ENCODE assay signal across 18 mouse cellular contexts in genomic region chr1:131947997-131948525, GRCm38 (mm10). TPM values are rescaled to one million over a fixed set of nuclear protein-coding genes. Genes with fewer than 3 reads are reported as not detected.
DNase-seq lines count a peak whose midpoint lies in the region; ATAC-seq and TF ChIP-seq lines count a peak whose summit lies in the region.
"Had no signal": no experiment of that assay in that cellular context is flagged by ENCODE, and none has a peak within 500 bp of the region (broad histone marks: within the 10 kb centered on the region; RNA-seq: fewer than 3 reads in every experiment).

No protein-coding gene starts in this region.

- H3K4me1 ChIP-seq in hindbrain, embryonic 11.5 days (replicated peaks; ENCODE audit: control insufficient read depth, insufficient read depth, low read length): no peaks in the 10 kb centered on the region
- no peaks in the 10 kb centered on the region; the same call in none of the 2 replicates for H3K4me1 ChIP-seq in hindbrain, embryonic 13.5 days (replicated peaks)
- no peaks in the 10 kb centered on the region for H3K4me1 ChIP-seq in lung, embryonic 16.5 days (replicated peaks; ENCODE audit: control insufficient read depth, insufficient read depth, low read length)
- H3K4me1 ChIP-seq in embryonic facial prominence, embryonic 14.5 days (ENCODE audit: control insufficient read depth, insufficient read depth, low read length): 0 out of 2 replicates have a peak, but pooled peaks cover 4% of the 10 kb centered on the region

- WGBS in hindbrain, embryonic 11.5 days: 17% methylated on average over 1 of the region's 1 CpGs
- 25% methylated on average over 1 of the region's 1 CpGs for WGBS in hindbrain, embryonic 13.5 days
- WGBS in lung, embryonic 16.5 days: 19% methylated on average over 1 of the region's 1 CpGs
- WGBS in embryonic facial prominence, embryonic 14.5 days: 7% methylated on average over 1 of the region's 1 CpGs

- no peaks in the 10 kb centered on the region for H3K27me3 ChIP-seq in hindbrain, embryonic 11.5 days (ENCODE audit: control insufficient read depth, insufficient read depth, low read length)
- H3K27me3 ChIP-seq in hindbrain, embryonic 13.5 days: no peaks in the 10 kb centered on the region
- H3K27me3 ChIP-seq in lung, embryonic 16.5 days (ENCODE audit: control insufficient read depth, insufficient read depth, low read depth, low read length): no peaks in the 10 kb centered on the region
- H3K27me3 ChIP-seq in embryonic facial prominence, embryonic 14.5 days (replicated peaks; ENCODE audit: control insufficient read depth, insufficient read depth, low read length): no peaks in the 10 kb centered on the region
- H3K27me3 ChIP-seq: limb, embryonic 15.5 days; stomach, embryonic 15.5 days had no signal

- ATAC-seq in hindbrain, embryonic 11.5 days (ENCODE audit: low FRiP score): no peak
- ATAC-seq in hindbrain, embryonic 13.5 days (ENCODE audit: low FRiP score): no peak
- peak; percentile 36; the same call in 1 of the 2 replicates for ATAC-seq in lung, embryonic 16.5 days (ENCODE audit: low read depth)
- ATAC-seq in embryonic facial prominence, embryonic 14.5 days (ENCODE audit: low read depth): peak; percentile 35; the same call in 1 of the 2 replicates
- ATAC-seq: forebrain, embryonic 16.5 days had no signal

- H3K27ac ChIP-seq in hindbrain, embryonic 11.5 days (ENCODE audit: low read depth, low read length): peak overlapping the region; percentile 14; the same call in 1 of the 2 replicates
- no peak overlapping the region for H3K27ac ChIP-seq in hindbrain, embryonic 13.5 days
- no peak overlapping the region for H3K27ac ChIP-seq in lung, embryonic 16.5 days (ENCODE audit: low read length)
- H3K27ac ChIP-seq in embryonic facial prominence, embryonic 14.5 days (replicated peaks; ENCODE audit: low read depth, low read length): no peak overlapping the region
- H3K27ac ChIP-seq: hindbrain, embryonic 14.5 days; limb, embryonic 15.5 days; stomach, embryonic 15.5 days had no signal

- peak; percentile 2; the same call in 1 of the 2 replicates for TF ChIP-seq CTCF in brain, embryonic 14.5 days (IDR thresholded peaks at IDR 0.05; ENCODE audit: borderline replicate concordance, extremely low read depth, insufficient read depth, insufficient read length)

- H3K4me2 ChIP-seq in hindbrain, embryonic 11.5 days (replicated peaks; ENCODE audit: low read depth, low read length): no peak overlapping the region
- H3K4me2 ChIP-seq in hindbrain, embryonic 13.5 days: no peak overlapping the region
- H3K4me2 ChIP-seq in lung, embryonic 16.5 days (ENCODE audit: low read depth, low read length): no peak overlapping the region
- no peak overlapping the region for H3K4me2 ChIP-seq in embryonic facial prominence, embryonic 14.5 days (ENCODE audit: low read depth, low read length)
- H3K4me2 ChIP-seq: hindbrain, embryonic 14.5 days; limb, embryonic 15.5 days; stomach, embryonic 15.5 days had no signal

- H3K36me3 ChIP-seq in hindbrain, embryonic 11.5 days (ENCODE audit: control insufficient read depth, insufficient read depth, low read length): no peaks in the 10 kb centered on the region
- H3K36me3 ChIP-seq in hindbrain, embryonic 13.5 days: no peaks in the 10 kb centered on the region
- no peaks in the 10 kb centered on the region for H3K36me3 ChIP-seq in lung, embryonic 16.5 days (ENCODE audit: control insufficient read depth, insufficient read depth, low read length)
- no peaks in the 10 kb centered on the region for H3K36me3 ChIP-seq in embryonic facial prominence, embryonic 14.5 days (ENCODE audit: control insufficient read depth, insufficient read depth, low read length)
- H3K36me3 ChIP-seq: G1E; limb, embryonic 15.5 days; stomach, embryonic 15.5 days had no signal

- TF ChIP-seq POLR2A in brain, embryonic 14.5 days (IDR thresholded peaks at IDR 0.05; ENCODE audit: borderline replicate concordance, extremely low read depth, insufficient read depth, insufficient read length, poor library complexity, severe bottlenecking): no peak

- H3K9me3 ChIP-seq in hindbrain, embryonic 11.5 days (ENCODE audit: control insufficient read depth, low read length): no peaks in the 10 kb centered on the region
- no peaks in the 10 kb centered on the region for H3K9me3 ChIP-seq in hindbrain, embryonic 13.5 days
- H3K9me3 ChIP-seq in lung, embryonic 16.5 days (ENCODE audit: control insufficient read depth, low read length): no peaks in the 10 kb centered on the region
- no peaks in the 10 kb centered on the region for H3K9me3 ChIP-seq in embryonic facial prominence, embryonic 14.5 days (ENCODE audit: control insufficient read depth, low read length)
- H3K9me3 ChIP-seq: G1E; limb, embryonic 15.5 days; stomach, embryonic 15.5 days had no signal

- no peak overlapping the region for H3K9ac ChIP-seq in hindbrain, embryonic 11.5 days (ENCODE audit: low read depth, low read length)
- no peak overlapping the region; the same call in 1 of the 2 replicates for H3K9ac ChIP-seq in hindbrain, embryonic 13.5 days
- no peak overlapping the region for H3K9ac ChIP-seq in lung, embryonic 16.5 days (ENCODE audit: low read length)
- no peak overlapping the region for H3K9ac ChIP-seq in embryonic facial prominence, embryonic 14.5 days (ENCODE audit: low read depth, low read length)
- H3K9ac ChIP-seq: hindbrain, embryonic 14.5 days; limb, embryonic 15.5 days; stomach, embryonic 15.5 days had no signal

- no peak overlapping the region for H3K4me3 ChIP-seq in hindbrain, embryonic 11.5 days (ENCODE audit: low read depth, low read length)
- H3K4me3 ChIP-seq in hindbrain, embryonic 13.5 days: no peak overlapping the region
- no peak overlapping the region for H3K4me3 ChIP-seq in lung, embryonic 16.5 days (ENCODE audit: low read length)
- H3K4me3 ChIP-seq in embryonic facial prominence, embryonic 14.5 days (ENCODE audit: low read depth, low read length): no peak overlapping the region
- H3K4me3 ChIP-seq: limb, embryonic 15.5 days; stomach, embryonic 15.5 days had no signal

- DNase-seq in hindbrain, embryonic 11.5 days (ENCODE audit: low spot score): no peak
- no peak for DNase-seq in lung, postnatal 14 days
- no peak for DNase-seq in brain, embryonic 14.5 days (ENCODE audit: low read depth)
- DNase-seq in embryonic facial prominence, embryonic 14.5 days (ENCODE audit: low spot score): no peak
- DNase-seq in retina, embryonic 14.5 days (ENCODE audit: low spot score): no peak
- DNase-seq in right cerebral cortex, postnatal 10 days (ENCODE audit: low spot score in 2 of 2): no peak
- DNase-seq: cerebellum, adult 11 months; kidney, postnatal 10 days; layer of hippocampus, adult 9-11 months; lung, postnatal 10 days; spleen, adult 18-20 months had no signal

RNA-seq across cellular contexts. Expression of gene Slc45a3, which starts 14.7 kb away (rescaled TPM):
- polyA plus RNA-seq in hindbrain, embryonic 11.5 days (2014; fragmentation: Nextera tagmentation; extraction: Ambion mirVana): 7.5 and 8.4 TPM in 2 replicates
- polyA plus RNA-seq in hindbrain, embryonic 13.5 days (2015; fragmentation: Nextera tagmentation; extraction: Ambion mirVana): 1.8 and 4.3 TPM in 2 replicates
- 4.2 TPM in 2 replicates for polyA plus RNA-seq in lung, embryonic 16.5 days (2015; fragmentation: Nextera tagmentation; extraction: Ambion mirVana)
- 4.1 and 5.7 TPM in 2 replicates for polyA plus RNA-seq in brain, embryonic 14.5 days (2012; rRNA removed)
- polyA plus RNA-seq in embryonic facial prominence, embryonic 14.5 days (2014; fragmentation: Nextera tagmentation; extraction: Ambion mirVana): 8.5 and 11.0 TPM in 2 replicates

RNA-seq across cellular contexts. Expression of gene Nucks1, which starts 37.7 kb away (rescaled TPM):
- 53.3 and 66.1 TPM in 2 replicates for polyA plus RNA-seq in hindbrain, embryonic 11.5 days (2014; fragmentation: Nextera tagmentation; extraction: Ambion mirVana)
- 58.4 and 61.6 TPM in 2 replicates for polyA plus RNA-seq in hindbrain, embryonic 13.5 days (2015; fragmentation: Nextera tagmentation; extraction: Ambion mirVana)
- 70.5 and 82.9 TPM in 2 replicates for polyA plus RNA-seq in lung, embryonic 16.5 days (2015; fragmentation: Nextera tagmentation; extraction: Ambion mirVana)
- polyA plus RNA-seq in brain, embryonic 14.5 days (2012; rRNA removed): 41.6 and 58.8 TPM in 2 replicates
- 45.1 and 48.9 TPM in 2 replicates for polyA plus RNA-seq in embryonic facial prominence, embryonic 14.5 days (2014; fragmentation: Nextera tagmentation; extraction: Ambion mirVana)

RNA-seq across cellular contexts. Expression of gene Elk4, which starts 59.3 kb away (rescaled TPM):
- polyA plus RNA-seq in hindbrain, embryonic 11.5 days (2014; fragmentation: Nextera tagmentation; extraction: Ambion mirVana): 21.1 and 22.6 TPM in 2 replicates
- polyA plus RNA-seq in hindbrain, embryonic 13.5 days (2015; fragmentation: Nextera tagmentation; extraction: Ambion mirVana): 10.6 and 11.0 TPM in 2 replicates
- polyA plus RNA-seq in lung, embryonic 16.5 days (2015; fragmentation: Nextera tagmentation; extraction: Ambion mirVana): 22.5 and 26.3 TPM in 2 replicates
- 12.7 and 16.6 TPM in 2 replicates for polyA plus RNA-seq in brain, embryonic 14.5 days (2012; rRNA removed)
- 27.6 and 39.0 TPM in 2 replicates for polyA plus RNA-seq in embryonic facial prominence, embryonic 14.5 days (2014; fragmentation: Nextera tagmentation; extraction: Ambion mirVana)

Comparison
In these comparisons a context has a peak if more than half of its experiments do, and no peak if none do; other contexts are left out.
1. ATAC-seq: peak in lung, embryonic 16.5 days (single experiment) and embryonic facial prominence, embryonic 14.5 days (single experiment); none in hindbrain, embryonic 11.5 days (single experiment) and hindbrain, embryonic 13.5 days (single experiment).